Mouse (Mus musculus) granulocyte monocyte progenitor cell, adult 5-6 weeks (primary cell): Measurements from ENCODE around the gene Cct8. TPM values are rescaled to one million over a fixed set of nuclear protein-coding genes. Genes with fewer than 3 reads are reported as not detected.
"Not testable (repeated sequence)": the region's sequence is repeated elsewhere in the genome, so short reads cannot be mapped to it uniquely, and the experiment has no call there.

Experiments
- ATAC-seq: replicated peaks from 2 replicates; pipeline ENCODE4 v1.8.0; 2016; ENCODE audit warnings: mild to moderate bottlenecking, moderate TSS enrichment, inconsistent platforms; ENCODE audit not compliant: poor library complexity, severe bottlenecking
- total RNA-seq, 2 experiments: library from RNA; stranded (forward) in 1 of 2; stranded (reverse) in 1 of 2; fragments of 200-712, 200-1000 nt in 1 of 2; fragments of >200 nt in 1 of 2; fragmentation: Nextera tagmentation in 1 of 2; gene quantifications; 2 replicates each; pipeline ENCODE4 v1.2.3; 2014 to 2017

Gene Cct8
- total RNA-seq (2014; fragmentation: Nextera tagmentation) (288 and 293 TPM in 2 replicates), total RNA-seq (2017) (889 and 1,095 TPM in 2 replicates)

- ATAC-seq, result peak; percentile 97
These were observed at the start of gene Cct8 for GRCm38 (mm10) chr16:87495716-87496447. TSS of gene Cct8 (minus strand) at chr16:87495873.

GRCm38 (mm10) chr16:87528755-87529154 is 33.1 kb upstream of the Cct8 start:
- no peak for ATAC-seq

- no peak for ATAC-seq
These were observed 32.0 kb upstream of the Cct8 start for GRCm38 (mm10) chr16:87527553-87528249.

GRCm38 (mm10) chr16:87524228-87524627 is 28.6 kb upstream of the Cct8 start:
- peak; percentile 58; the same call in 1 of the 2 replicates for ATAC-seq

GRCm38 (mm10) chr16:87512331-87512730 is 16.7 kb upstream of the Cct8 start:
- no peak for ATAC-seq

GRCm38 (mm10) chr16:87511706-87512105 is 16.0 kb upstream of the Cct8 start:
- no peak for ATAC-seq

GRCm38 (mm10) chr16:87501304-87502078 is 5.8 kb upstream of the Cct8 start:
- peak; percentile 76 for ATAC-seq

GRCm38 (mm10) chr16:87499556-87499955 is 3.9 kb upstream of the Cct8 start:
- no peak for ATAC-seq

GRCm38 (mm10) chr16:87497171-87497570 is 1.5 kb upstream of the Cct8 start:
- ATAC-seq, result no peak

- ATAC-seq, result no peak
These were observed 1.1 kb upstream of the Cct8 start for GRCm38 (mm10) chr16:87496728-87497127.

- peak; percentile 38; the same call in 1 of the 2 replicates for ATAC-seq
These were observed 568 bp downstream of the Cct8 start for GRCm38 (mm10) chr16:87494955-87495655.

GRCm38 (mm10) chr16:87492191-87492792 is 3.4 kb downstream of the Cct8 start:
- not testable (repeated sequence) for ATAC-seq

- ATAC-seq, result no peak
These were observed 7.1 kb downstream of the Cct8 start for GRCm38 (mm10) chr16:87488605-87489004.

- ATAC-seq, result no peak
These were observed 8.9 kb downstream of the Cct8 start for GRCm38 (mm10) chr16:87486739-87487138.

GRCm38 (mm10) chr16:87484367-87484766 is 11.3 kb downstream of the Cct8 start:
- ATAC-seq, result no peak

- ATAC-seq, result no peak
These were observed 25.1 kb downstream of the Cct8 start for GRCm38 (mm10) chr16:87470579-87470978.

- ATAC-seq, result no peak
These were observed 36.9 kb downstream of the Cct8 start for GRCm38 (mm10) chr16:87458752-87459151.

- ATAC-seq, result peak; percentile 64
These were observed 40.5 kb downstream of the Cct8 start for GRCm38 (mm10) chr16:87455180-87455611.

- ATAC-seq, result peak; percentile 98
These were observed 41.1 kb downstream of the Cct8 start, which contains the start of gene Usp16 for GRCm38 (mm10) chr16:87454419-87455179. TSS of gene Usp16 (plus strand) at chr16:87454703.
